Mouse (Mus musculus): Measurements from ENCODE around the gene Entpd1.

DNA sequence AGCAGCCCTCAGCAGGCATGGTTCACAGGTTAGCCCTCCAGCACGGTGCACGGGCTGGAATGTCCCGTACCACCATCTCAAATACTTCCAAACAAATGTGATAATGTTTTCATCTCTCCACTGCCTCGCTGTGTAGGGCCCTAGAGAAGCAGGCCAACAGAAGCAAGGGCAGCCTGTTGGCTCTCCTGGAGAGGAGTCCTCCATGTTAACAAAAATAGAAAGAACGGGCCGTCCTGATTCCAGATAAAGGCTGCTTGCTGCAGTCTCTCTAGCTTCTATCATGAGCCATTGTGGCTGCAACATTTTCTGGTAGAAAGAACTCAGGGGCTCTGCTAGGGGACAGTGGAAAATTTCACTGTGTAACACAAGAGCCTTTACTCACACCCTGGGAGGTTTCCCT, 104.8 kb downstream of the Entpd1 start:
- TF ChIP-seq POLR2A (IDR thresholded peaks at IDR 0.05; ENCODE audit: control insufficient read depth, extremely low read depth, insufficient read depth, low read length, poor library complexity), result no peak
- TF ChIP-seq CTCF (IDR thresholded peaks at IDR 0.05; ENCODE audit: borderline replicate concordance, control insufficient read depth, extremely low read depth, insufficient read depth, low read length, poor library complexity), result no peak
